28 mouse cellular contexts compared by ENCODE assay signal in genomic region chr2:16866163-16866852, GRCm38 (mm10).
"Had no signal": no experiment of that assay in that cellular context is flagged by ENCODE, and none has a peak within 500 bp of the region (broad histone marks: within the 10 kb centered on the region; RNA-seq: fewer than 3 reads in every experiment).

No protein-coding gene starts in this region.

- H3K36me3 ChIP-seq: heart, embryonic 13.5 days; heart, embryonic 15.5 days; hindbrain, embryonic 13.5 days; hindbrain, embryonic 15.5 days; kidney, embryonic 15.5 days; limb, embryonic 13.5 days; limb, embryonic 15.5 days; liver, embryonic 13.5 days; liver, embryonic 15.5 days had no signal

- H3K27me3 ChIP-seq: heart, embryonic 13.5 days; heart, embryonic 15.5 days; hindbrain, embryonic 13.5 days; hindbrain, embryonic 15.5 days; kidney, embryonic 15.5 days; limb, embryonic 13.5 days; limb, embryonic 15.5 days; liver, embryonic 13.5 days; liver, embryonic 15.5 days had no signal

- ATAC-seq: hindbrain, postnatal 0 days; intestine, embryonic 16.5 days had no signal

- H3K4me1 ChIP-seq: heart, embryonic 13.5 days; heart, embryonic 15.5 days; hindbrain, embryonic 13.5 days; hindbrain, embryonic 15.5 days; kidney, embryonic 15.5 days; limb, embryonic 13.5 days; limb, embryonic 15.5 days; liver, embryonic 13.5 days; liver, embryonic 15.5 days had no signal

- H3K4me2 ChIP-seq: heart, embryonic 11.5 days; heart, embryonic 13.5 days; heart, embryonic 15.5 days; hindbrain, embryonic 13.5 days; hindbrain, embryonic 15.5 days; kidney, embryonic 15.5 days; limb, embryonic 13.5 days; limb, embryonic 15.5 days; liver, embryonic 13.5 days; liver, embryonic 15.5 days had no signal

- H3K9me3 ChIP-seq: heart, embryonic 13.5 days; heart, embryonic 15.5 days; hindbrain, embryonic 13.5 days; hindbrain, embryonic 15.5 days; kidney, embryonic 15.5 days; limb, embryonic 13.5 days; limb, embryonic 15.5 days; liver, embryonic 13.5 days; liver, embryonic 15.5 days had no signal

- H3K27ac ChIP-seq: gastrocnemius, adult 2 months; heart, adult 2 months; heart, embryonic 13.5 days; heart, embryonic 15.5 days; hindbrain, embryonic 13.5 days; hindbrain, embryonic 15.5 days; hindbrain, postnatal 0 days; kidney, embryonic 15.5 days; kidney, postnatal 0 days; limb, embryonic 13.5 days; limb, embryonic 15.5 days; liver, embryonic 13.5 days; liver, embryonic 15.5 days had no signal

- H3K9ac ChIP-seq: heart, embryonic 13.5 days; heart, embryonic 15.5 days; hindbrain, embryonic 13.5 days; hindbrain, embryonic 15.5 days; kidney, embryonic 15.5 days; limb, embryonic 13.5 days; limb, embryonic 15.5 days; liver, embryonic 13.5 days; liver, embryonic 15.5 days had no signal

- DNase-seq: gastrocnemius, adult 2 months; gastrocnemius, postnatal 14 days; gastrocnemius, postnatal 36 days; heart, adult 11 months; heart, adult 2 months; heart, postnatal 14 days; heart, postnatal 36 days; kidney, adult 11 months; kidney, adult 2 months; kidney, adult 9 months; kidney, postnatal 14 days; kidney, postnatal 36 days; layer of hippocampus, adult 9-11 months; layer of hippocampus, postnatal 36 days; left cerebral cortex, postnatal 4 days; liver, embryonic 13.5 days had no signal

- H3K4me3 ChIP-seq: gastrocnemius, adult 2 months; heart, adult 2 months; heart, embryonic 13.5 days; heart, embryonic 15.5 days; hindbrain, embryonic 13.5 days; hindbrain, embryonic 15.5 days; kidney, embryonic 15.5 days; limb, embryonic 13.5 days; limb, embryonic 15.5 days; liver, embryonic 13.5 days; liver, embryonic 15.5 days had no signal
